Mouse (Mus musculus) hindbrain, embryonic 13.5 days (tissue): ENCODE data around the gene Rab3gap2. TPM values are rescaled to one million over a fixed set of nuclear protein-coding genes. Genes with fewer than 3 reads are reported as not detected.

Experiments used
- microRNA counts: library from miRNA; unstranded; fragments of <30 nt; microRNA quantifications from one replicate; lab custom pipeline; 2016
- microRNA-seq: library from miRNA; unstranded; fragments of <30 nt; microRNA quantifications from one replicate; pipeline ENCODE4, GENCODE M21; 2016
- polyA plus RNA-seq: library from polyadenylated mRNA; unstranded; fragments of >200 nt; fragmentation: Nextera tagmentation; extraction: Ambion mirVana; gene quantifications from 2 replicates; pipeline ENCODE4 v1.2.1, GENCODE M21; 2015

Rab3gap2 gene
- polyA plus RNA-seq, 1 experiment from 2014 or later = 25.4 TPM

MicroRNA genes within 50 kb of the gene (microRNA counts, 519-probe panel; counts per million panel counts)
- 2,761 counts per million, percentile 27 among the panel's probes with 10 or more counts for microRNA mmu-miR-194 (lab: Ali Mortazavi, UCI)
- microRNA mmu-miR-664 (lab: Ali Mortazavi, UCI) = 51.3 counts per million

Small RNA genes within 50 kb of the gene (microRNA-seq; reads per million reads assigned to microRNA genes)
- gene Mir194-1 (0.70 reads per million), gene Mir215 (1.4 reads per million), gene Mir664 (14.4 reads per million, percentile 26 among the genes with 10 or more reads in this experiment)

Other genes with a start within 250 kb of the Rab3gap2 start
- 12.7 and 13.3 TPM in 2 replicates for gene Mark1, start 204.5 kb upstream of the Rab3gap2 start, polyA plus RNA-seq
- 17.8 and 18.3 TPM in 2 replicates for gene Iars2, start 125.3 kb downstream of the Rab3gap2 start, polyA plus RNA-seq
- gene Bpnt1, start 128.0 kb downstream of the Rab3gap2 start, polyA plus RNA-seq = 41.0 and 46.6 TPM in 2 replicates
- 146 and 155 TPM in 2 replicates for gene Eprs, start 158.9 kb downstream of the Rab3gap2 start, polyA plus RNA-seq